Mouse (Mus musculus) lung, postnatal 0 days (tissue): ENCODE results near the gene Upk1a.

Experiments
- CTCF ChIP-seq: IDR thresholded peaks from 2 replicates; pipeline ENCODE4 v1.5.1; 2016; ENCODE audit warnings: antibody characterized with exemption, mild to moderate bottlenecking
- EP300 ChIP-seq: IDR thresholded peaks from 2 replicates; pipeline ENCODE4 v1.6.1; 2016; ENCODE audit warnings: antibody characterized with exemption, mild to moderate bottlenecking, control low read depth

- TF ChIP-seq CTCF (no peak), EP300 (no peak)
These were observed 13.9 kb downstream of the Upk1a start, which contains the start of gene Zbtb32 for GRCm38 (mm10) chr7:30598786-30599185.
